Mouse (Mus musculus) lung, postnatal 0 days (tissue): ENCODE measurements around the gene Arfrp1.

Source experiments
- CTCF ChIP-seq: IDR thresholded peaks from 2 replicates; pipeline ENCODE4 v1.5.1; 2016; ENCODE audit warnings: antibody characterized with exemption, mild to moderate bottlenecking
- EP300 ChIP-seq: IDR thresholded peaks from 2 replicates; pipeline ENCODE4 v1.6.1; 2016; ENCODE audit warnings: antibody characterized with exemption, mild to moderate bottlenecking, control low read depth

DNA sequence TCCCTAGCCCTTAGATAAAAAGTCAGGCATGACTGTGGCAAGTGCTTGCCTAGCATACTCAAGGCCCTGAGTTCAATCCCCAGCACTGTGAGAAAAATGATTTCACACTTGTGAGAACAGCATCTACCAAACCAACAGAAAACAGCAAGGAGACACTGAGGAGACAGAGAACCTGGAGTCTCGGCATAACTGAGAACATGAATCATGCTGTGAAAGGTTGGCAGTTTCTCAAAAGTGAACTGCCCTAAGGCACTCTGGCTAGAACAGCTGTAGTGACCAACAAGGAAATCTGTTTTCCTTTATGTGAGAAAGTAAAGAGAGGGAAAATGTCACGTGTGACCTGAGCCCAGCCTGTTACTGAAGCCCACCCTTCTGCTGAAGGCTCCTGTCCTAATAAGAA lies 47.9 kb upstream of the Arfrp1 start:
- TF ChIP-seq CTCF (no peak), EP300 (no peak)
